Mouse (Mus musculus): ENCODE data around the gene Fbxo46. TPM values are rescaled to one million over a fixed set of nuclear protein-coding genes. Genes with fewer than 3 reads are reported as not detected.
"Not testable (repeated sequence)": the region's sequence is repeated elsewhere in the genome, so short reads cannot be mapped to it uniquely, and the experiment has no call there.

The Fbxo46 gene
- total RNA-seq, 2 experiments from 2014 or later, result 5.0 to 6.3 TPM

DNA sequence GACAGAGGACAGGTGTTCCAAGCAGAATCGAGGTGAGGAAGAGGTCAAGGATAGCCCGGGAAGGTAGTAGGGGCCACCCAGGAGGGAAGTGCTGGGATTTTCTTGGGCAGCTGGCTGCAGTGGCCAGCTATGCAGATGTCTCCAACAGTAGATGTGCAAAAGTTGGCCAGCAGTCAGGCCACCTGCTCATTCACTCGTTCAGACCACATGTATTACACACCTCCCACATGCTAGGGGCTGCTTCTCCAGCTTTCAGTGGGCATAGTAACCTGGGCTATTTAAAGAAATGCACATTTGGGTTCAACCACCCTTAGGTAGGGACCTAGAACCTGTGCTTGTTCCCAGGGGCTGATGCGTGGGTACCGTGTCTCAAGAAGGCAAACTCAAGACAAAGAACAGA lies 8.1 kb downstream of the Fbxo46 start:
- no peak for ATAC-seq (replicated peaks; ENCODE audit: low FRiP score, poor library complexity, severe bottlenecking)

DNA sequence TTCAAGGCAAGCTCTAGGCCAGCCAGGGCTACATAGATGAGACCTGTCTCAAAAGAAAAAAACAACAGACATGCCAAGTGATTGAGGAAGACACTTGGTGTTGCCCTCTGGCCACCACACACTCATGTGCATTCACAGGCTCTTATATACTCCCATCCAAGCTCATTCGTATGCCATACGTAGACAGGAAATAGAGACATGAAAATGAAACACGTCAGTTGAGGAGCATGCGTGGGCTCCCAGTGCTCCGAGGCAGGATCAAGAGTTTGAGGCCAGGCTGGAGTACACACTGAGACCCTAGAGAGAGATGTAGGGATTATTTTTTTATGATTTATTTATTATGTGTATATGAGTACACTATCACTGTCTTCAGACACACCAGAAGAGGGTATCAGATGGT lies 9.7 kb downstream of the Fbxo46 start:
- ATAC-seq (replicated peaks; ENCODE audit: low FRiP score, poor library complexity, severe bottlenecking), result no peak

DNA sequence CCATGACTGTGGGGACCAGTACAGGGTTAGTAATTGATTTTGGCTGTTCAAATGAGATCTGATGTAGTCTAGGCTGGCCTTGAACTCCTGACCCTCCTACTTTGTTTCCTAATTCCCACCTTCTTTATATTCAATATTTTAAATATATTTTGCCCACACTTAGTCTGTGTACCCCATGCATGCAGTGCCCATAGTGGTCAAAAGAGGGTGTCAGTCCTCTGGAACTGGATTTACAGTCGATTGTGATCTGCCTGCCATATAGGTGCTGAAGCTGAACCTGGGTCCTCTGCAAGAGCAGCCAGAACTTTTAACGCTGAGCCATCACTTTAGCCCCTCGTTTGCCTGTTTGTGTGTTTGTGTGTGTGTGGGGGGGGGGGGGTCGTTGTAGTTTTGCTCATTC lies 11.0 kb downstream of the Fbxo46 start:
- no peak for ATAC-seq (replicated peaks; ENCODE audit: low FRiP score, poor library complexity, severe bottlenecking)

DNA sequence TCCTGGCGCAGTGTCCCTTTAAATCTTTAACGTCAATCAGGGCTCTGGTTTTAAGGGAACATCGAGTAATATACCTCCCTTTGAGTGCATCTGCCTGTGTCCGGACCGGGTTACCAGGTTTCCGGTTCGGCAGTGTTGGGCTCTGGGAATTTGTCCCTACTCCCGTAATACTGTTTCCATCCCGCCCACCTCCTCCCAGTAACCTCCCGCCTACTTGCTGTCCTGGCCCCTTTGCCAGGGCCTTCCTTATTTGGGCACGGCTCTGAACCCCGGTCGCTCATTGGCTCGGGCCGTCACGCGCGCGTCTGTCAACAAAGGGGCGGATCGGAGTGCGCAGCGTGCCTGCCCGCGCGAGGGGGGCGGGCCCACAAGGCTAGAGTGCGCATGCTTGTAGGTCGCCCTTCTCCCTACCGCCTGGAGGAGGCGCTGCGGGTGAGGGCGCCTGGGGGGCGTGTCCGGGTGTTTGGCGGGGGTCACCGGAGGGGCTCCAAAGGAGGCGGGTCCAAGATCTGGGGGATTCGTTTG lies 11.7 kb downstream of the Fbxo46 start:
- peak; percentile 96 for ATAC-seq (replicated peaks; ENCODE audit: low FRiP score, poor library complexity, severe bottlenecking)

DNA sequence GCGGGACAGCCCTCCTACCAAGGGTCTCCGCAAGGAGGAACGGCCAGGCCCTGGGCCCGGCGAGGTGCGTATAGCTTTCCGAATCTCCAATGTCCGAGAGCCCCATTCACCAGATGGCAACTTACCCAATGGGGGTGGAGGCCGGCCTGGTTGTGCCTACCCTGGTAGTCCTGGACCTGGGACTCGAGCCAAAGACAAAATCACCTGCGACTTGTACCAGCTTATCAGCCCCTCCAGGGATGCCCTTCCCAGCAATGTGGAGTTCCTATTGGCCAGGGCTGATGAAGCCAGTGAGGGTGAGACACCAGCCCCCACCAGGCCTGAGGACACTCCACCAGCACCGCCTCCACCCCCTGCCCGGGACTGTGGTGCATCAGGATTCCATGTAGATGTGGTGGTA lies 16.5 kb downstream of the Fbxo46 start:
- ATAC-seq (replicated peaks; ENCODE audit: low FRiP score, poor library complexity, severe bottlenecking), result no peak

DNA sequence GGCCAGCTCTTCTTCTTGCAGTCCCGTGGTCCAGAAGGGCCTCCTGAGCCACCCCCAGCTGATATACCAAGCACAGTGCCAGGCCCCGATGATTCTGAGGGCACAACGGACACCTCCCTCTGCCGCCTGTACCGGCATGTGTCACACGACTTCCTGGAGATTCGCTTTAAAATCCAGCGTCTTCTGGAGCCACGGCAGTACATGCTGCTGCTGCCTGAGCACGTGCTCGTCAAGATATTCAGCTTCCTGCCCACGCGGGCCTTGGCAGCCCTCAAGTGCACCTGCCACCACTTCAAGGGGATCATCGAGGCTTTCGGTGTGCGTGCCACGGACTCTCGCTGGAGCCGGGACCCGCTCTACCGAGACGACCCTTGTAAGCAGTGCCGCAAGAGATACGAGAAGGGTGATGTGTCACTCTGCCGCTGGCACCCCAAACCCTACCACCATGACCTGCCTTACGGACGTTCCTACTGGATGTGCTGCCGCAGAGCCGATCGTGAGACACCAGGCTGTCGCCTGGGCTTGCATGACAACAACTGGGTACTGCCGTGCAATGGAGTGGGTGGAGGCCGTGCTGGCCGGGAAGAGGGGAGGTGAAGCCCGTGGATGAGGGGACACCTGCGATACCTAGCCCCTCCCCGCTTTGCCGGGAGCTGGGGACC lies 17.1 kb downstream of the Fbxo46 start:
- no peak for ATAC-seq (replicated peaks; ENCODE audit: low FRiP score, poor library complexity, severe bottlenecking)

DNA sequence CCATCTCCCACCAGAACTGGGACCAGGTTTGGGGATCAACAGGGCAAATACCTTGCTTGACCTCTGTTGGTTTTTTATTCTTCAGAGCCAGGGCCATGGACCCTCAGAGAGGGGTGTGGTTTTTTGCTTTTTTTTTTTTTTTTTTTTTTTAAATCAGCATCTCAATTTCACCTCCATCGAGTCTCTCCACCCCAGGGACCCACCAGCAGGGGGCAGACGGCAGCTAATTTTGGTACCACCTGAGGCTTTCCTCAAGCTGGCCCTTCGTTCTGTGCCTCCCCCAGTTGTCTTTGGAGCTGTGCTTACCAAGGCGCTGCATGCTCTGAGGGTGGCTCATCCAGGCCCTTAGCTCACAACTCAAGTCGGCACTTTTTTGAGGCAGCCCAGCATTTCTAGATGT lies 17.7 kb downstream of the Fbxo46 start:
- ATAC-seq (replicated peaks; ENCODE audit: low FRiP score, poor library complexity, severe bottlenecking), result no peak

DNA sequence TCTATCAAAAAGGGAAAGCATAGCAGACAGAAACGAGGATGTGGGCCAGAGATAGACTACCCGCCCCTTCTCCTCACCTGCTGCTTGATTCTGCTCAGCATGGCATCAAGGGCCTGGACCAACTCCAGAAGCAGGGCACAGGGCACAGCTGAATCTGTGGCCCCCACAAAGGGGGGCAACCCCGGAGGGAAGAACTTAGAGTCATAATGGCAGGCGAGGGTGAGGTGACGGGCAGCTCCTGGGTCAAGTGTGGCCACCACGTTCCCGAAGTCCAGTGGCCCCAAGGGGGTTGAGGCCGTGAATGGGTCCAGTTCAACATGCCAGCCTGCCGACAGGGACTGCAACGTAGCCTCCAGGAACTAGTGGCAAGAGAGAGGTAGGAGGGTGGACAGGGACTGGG lies 27.1 kb downstream of the Fbxo46 start:
- no peak for ATAC-seq (replicated peaks; ENCODE audit: low FRiP score, poor library complexity, severe bottlenecking)

DNA sequence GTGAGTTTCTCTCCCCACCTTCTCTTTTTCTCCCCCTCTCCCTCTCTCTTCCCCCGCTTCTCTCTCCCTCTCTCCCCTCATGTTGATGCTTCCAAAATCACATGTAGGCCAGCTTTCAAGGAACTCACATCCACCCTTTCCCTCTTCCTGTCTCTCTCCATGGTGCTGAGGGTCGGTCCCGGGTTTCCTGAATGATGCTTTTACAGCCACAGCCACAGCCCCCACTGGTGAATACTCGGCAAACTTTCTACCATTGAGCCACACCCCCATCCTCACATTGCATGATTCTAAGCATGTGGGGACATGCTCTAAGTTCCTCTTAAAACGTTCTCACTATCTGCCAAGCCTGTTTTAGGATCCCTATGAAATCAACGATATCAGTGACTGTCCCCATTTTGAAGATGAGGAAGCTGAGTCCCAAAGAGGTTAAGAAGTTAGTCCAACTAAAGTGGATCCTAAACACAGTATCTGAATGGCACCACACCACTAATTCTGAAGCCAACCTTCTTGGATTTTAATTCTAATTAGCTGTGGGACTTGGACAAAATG lies 27.9 kb downstream of the Fbxo46 start:
- no peak for ATAC-seq (replicated peaks; ENCODE audit: low FRiP score, poor library complexity, severe bottlenecking)

DNA sequence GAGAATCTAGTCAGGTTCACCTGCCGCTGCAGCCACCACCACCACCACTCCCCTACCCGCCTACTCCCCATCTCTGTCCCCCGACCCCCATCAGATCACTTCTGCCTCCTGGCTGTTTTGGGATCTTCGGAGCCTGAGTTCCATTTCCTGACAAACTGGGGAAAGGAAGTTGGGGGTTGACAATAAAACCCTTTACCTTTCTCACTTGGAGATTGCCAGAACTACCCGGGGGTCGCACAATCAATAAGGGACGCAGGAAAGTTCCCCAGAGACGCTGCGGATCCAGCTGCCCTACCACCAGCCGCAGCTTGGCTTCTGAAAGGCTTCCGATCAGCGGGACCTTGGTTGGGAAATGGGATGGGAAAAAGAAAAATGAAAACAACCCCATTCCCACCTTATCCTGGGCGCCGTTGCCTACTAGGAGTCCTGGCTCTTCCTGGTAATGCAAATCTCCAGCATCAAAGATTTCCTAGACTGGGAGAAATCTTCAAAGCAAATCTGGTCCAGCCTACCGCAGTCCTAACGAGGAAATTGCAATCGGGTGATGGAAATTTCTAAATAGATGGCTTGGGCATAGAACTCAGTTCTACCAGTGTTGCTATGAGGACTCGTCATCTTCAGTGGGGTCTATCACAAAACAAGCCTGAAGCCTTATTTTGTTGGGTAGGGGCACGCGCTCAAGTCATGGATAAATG lies 28.7 kb downstream of the Fbxo46 start:
- ATAC-seq (replicated peaks; ENCODE audit: low FRiP score, poor library complexity, severe bottlenecking), result no peak

DNA sequence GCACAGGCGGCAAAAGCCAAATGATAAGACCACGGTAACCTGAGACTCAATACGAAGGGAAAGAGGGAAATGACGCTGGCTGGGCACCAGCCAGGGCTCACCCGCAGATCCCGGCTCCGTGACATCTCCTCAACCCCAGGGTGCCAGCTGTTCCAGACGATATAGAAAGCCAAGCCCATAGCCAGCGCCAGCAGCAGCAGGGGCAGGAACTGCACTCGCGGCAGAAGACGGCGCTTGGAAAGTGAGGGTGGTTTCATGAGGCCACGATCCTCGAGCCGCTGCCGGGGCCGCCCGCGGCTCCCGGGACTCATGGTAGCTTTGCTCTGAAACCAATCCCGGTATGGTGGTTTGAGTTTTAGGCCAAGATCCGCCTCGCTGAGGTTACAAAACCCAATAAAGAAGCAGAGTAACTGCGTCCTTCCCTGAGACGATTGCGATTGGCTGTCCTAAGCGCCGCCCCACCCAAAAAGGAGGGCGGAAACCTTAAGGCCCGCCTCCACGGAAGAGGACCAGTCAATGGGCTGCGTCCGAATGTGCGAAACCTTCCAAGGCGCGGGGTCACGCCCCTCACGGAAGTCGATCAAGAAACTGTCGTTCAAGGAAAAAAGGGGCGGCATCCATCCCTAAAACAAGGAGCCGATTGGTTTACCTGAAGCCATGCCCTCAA lies 29.3 kb downstream of the Fbxo46 start, which contains the start of gene Qpctl:
TSS of gene Qpctl (minus strand) at position 417 of the 667 bp plus-strand sequence.
- ATAC-seq (replicated peaks; ENCODE audit: low FRiP score, poor library complexity, severe bottlenecking), result peak; percentile 86

DNA sequence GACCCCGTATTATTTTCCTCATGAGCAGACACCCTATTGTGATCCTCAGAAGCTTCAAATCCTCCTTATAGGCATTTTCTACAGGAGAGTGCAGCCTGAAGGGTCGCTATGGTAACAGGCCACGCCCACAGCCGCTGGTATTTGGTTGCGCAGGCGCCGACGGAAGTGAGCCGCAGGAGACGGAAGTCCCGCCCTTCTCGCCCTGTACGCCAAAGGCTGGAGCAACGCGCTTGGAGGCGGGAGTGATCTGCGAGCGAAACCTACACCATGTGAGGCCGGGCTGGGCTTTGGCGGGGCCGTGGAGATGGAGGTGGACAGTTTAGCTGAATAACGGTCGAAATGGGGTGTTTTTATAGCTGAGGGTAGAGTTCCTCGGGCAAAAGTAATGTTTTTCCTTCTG lies 30.0 kb downstream of the Fbxo46 start, which contains the start of gene Snrpd2:
TSS of gene Snrpd2 (plus strand) at position 97 of the 400 bp plus-strand sequence.
- peak; percentile 86 for ATAC-seq (replicated peaks; ENCODE audit: low FRiP score, poor library complexity, severe bottlenecking)

DNA sequence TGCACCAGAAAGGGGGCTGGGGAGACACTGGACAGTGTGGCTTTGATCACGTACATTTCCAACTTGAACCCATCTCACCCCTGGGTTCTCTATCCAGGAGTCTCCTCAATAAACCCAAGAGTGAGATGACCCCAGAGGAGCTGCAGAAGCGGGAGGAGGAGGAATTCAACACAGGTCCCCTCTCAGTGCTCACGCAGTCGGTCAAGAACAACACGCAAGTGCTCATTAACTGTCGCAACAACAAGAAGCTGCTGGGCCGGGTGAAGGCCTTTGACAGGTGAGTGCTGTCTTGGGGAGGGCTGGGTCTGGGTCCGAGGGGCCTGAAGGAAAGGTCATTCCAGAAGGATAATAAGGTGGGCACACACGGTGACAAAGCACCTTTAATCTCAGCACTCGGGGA lies 31.5 kb downstream of the Fbxo46 start:
- not testable (repeated sequence) for ATAC-seq (replicated peaks; ENCODE audit: low FRiP score, poor library complexity, severe bottlenecking)

DNA sequence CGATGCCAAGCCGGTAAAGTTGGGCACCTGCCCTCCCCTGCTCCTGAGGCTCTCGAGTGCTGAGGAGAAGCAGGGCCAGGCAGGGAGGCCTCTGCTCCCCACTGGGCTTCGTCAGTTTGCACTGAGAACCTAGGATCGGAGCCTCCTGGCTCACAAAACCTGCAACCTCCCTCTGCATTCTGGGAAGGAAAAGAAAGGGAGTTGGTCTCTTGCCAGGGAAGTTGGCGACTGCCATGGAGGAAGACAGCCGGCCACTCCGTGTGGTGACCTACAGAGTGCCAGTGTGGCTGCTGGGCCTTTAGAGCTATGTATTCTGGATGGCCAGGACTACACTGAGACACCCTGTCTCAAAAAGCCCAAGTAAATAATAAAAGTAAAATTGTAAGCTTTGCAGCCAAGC lies 35.1 kb downstream of the Fbxo46 start:
- ATAC-seq (replicated peaks; ENCODE audit: low FRiP score, poor library complexity, severe bottlenecking), result no peak

DNA sequence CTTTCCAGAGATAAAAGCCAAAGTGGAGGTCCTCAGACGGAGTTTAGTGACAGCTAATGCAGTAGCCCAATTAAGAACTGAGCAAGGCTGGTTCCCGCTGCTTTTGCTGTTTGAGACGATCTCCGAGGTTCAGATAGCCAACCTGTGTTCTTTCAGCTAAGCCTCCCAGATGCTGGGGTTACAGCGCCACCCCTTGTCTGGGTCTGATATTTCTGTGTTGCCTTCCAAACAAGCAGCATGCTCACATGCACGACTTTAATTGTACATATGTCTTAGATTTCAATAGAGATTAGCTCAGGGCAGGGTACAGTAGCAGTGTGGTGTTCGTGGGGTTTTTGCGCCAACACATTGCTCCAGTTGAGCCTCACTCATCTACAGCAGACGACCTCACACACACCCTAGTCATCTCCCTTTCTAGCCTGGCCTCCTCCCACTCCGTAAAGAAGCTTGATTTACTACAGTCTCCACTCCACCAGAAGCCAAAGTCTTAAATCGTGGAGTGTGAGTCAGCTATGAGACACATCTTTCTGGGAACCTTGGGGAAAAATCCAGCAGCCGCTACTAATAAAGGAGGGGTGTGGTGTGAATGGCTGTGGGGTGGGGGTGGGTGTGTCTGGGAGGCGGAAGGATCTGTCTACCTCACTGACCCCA lies 36.3 kb downstream of the Fbxo46 start:
- ATAC-seq (replicated peaks; ENCODE audit: low FRiP score, poor library complexity, severe bottlenecking), result no peak

DNA sequence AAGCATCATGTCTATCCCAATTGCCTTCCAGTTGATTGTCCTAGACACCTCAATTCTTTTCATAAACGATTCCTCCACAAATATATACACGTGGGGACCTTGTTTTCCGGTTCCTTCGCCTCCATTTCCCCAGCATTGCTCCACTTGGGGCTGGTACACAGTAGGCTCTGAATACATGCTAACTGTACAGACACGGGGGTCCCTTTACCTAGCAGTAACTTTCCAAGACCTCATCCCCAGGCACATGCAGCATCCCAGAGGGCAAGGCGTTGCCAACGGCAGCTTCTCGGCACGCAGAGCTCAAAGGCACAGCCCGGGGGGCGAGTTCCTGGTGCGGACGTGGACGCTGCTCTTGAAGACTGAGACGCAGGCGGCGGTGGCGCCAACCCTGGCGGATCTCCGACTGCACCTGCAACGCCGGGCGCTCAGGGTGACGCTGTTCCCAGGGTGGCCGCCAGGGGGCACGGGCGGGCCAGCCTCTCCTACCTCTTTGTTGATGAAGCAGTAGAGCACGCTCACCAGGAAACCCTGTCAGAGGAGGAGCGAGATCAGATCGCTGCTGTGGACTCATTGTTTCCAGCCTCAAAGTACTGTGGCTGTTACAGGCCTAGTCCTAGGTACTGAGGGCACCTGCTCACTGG lies 37.6 kb downstream of the Fbxo46 start:
- ATAC-seq (replicated peaks; ENCODE audit: low FRiP score, poor library complexity, severe bottlenecking), result peak; percentile 93

DNA sequence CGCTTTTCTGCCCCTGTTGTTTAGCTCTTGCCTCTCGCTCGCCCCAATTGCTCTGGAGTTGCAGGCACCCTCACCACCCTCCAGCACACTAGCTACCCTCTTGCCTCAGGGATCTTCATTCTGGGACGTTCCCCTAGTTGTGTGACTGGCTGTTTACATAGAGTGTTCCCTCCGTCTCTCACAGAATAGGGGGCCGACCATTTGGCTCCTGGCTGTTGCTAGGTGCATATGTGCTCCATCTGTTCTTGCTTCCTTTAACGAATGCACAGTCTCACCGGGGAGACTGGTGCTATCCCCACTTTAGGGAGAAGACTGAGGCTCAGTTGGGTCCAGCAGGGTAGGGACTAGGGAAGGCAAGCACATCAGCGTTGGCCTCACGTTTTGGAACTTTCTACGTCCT lies 38.9 kb downstream of the Fbxo46 start:
- no peak for ATAC-seq (replicated peaks; ENCODE audit: low FRiP score, poor library complexity, severe bottlenecking)

DNA sequence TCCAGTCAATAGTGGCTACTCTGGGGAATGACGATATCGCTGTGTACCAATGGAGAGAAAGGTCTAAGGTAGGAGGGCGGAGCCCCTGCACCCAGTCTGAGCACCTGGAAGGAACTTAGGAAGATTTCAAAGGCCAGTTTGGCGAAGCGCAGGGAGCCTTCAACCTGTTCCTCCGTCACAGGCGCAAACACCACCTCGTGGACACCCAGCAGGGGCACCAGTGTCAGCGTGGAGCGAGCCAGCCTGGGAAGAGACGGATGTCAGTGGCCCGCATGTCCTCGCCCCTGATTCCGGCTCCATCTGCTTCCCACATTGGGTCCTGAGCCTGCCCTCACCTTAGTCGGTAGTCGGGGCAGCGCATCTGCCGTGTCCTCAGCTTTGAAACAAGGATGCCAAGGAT lies 39.8 kb downstream of the Fbxo46 start:
- ATAC-seq (replicated peaks; ENCODE audit: low FRiP score, poor library complexity, severe bottlenecking), result no peak

DNA sequence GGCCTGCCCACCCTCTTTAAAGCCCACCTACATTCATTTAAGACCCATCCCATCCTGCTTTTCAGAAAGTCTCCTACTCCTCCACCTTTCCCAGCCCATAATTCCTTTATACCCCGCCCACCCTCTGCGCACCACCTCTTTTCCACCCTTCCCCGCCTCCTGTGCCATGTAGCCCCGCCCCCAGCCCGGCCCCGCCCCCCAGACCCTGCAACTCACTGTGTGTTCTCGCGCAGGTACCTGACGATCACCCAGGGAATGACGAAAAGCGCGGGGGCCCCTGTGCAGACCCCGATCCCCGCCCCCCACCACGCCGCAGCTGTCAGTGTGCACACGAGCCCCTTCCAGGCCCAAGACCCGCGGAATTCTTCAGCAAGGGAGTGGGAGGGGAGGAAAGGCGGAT lies 40.5 kb downstream of the Fbxo46 start:
- no peak for ATAC-seq (replicated peaks; ENCODE audit: low FRiP score, poor library complexity, severe bottlenecking)

DNA sequence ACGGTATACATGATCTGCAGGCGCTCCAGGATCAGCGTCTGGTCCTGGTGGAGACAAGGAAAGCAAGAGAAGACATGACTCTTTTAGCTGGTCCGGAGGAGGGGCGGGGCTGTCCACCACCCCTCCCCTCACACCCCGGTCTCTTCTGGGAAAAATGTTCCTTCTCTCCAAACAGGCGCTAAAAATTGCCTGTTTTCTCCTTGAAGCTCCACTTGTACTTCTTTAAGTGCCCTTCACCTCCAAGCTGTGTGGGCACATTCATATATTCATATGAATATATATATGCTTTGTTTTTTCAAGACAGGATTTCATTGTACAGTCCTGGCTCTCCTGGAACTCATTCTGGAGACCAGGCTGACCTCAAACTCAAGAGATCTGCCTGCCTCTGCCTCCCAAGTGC lies 43.3 kb downstream of the Fbxo46 start:
- no peak for ATAC-seq (replicated peaks; ENCODE audit: low FRiP score, poor library complexity, severe bottlenecking)

All from erythroid progenitor cell, adult 5-6 weeks (primary cell).